In the genomic region with DNA sequence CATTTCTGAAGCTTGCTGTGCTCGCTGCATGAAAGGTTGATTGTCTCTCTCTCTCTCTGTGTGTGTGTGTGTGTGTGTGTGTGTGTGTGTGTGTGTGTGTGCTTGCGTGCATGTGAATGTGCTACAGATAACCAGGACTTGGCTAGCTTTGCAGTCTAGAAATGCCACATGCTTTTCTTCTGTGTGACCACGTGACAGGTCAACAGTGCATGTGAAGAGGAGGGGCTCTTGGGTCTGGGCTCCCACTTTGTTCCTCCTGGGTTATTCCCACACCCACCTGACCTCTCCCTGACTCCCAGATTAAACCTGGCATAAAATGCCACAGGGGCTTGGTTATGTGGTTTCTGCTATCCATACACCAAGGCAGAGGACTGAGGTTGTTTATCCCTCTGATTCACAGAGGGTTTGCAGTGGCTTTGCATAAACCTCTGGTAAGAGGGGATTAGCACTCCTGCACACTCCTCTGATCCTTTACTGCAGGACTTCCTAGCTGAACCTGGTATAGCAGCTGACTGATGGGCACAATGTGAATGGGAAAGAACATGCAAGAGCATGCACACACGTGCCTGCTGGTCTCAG, we compare ENCODE assay signal across 18 mouse cellular contexts.
DNase-seq lines count a peak whose midpoint lies in the region; ATAC-seq and TF ChIP-seq lines count a peak whose summit lies in the region.
"Had no signal": no experiment of that assay in that cellular context is flagged by ENCODE, and none has a peak within 500 bp of the region (broad histone marks: within the 10 kb centered on the region; RNA-seq: fewer than 3 reads in every experiment).

No protein-coding gene starts in this region.

- no peaks in the 10 kb centered on the region for H3K36me3 ChIP-seq in forebrain, embryonic 12.5 days (replicated peaks)
- H3K36me3 ChIP-seq in forebrain, embryonic 16.5 days (ENCODE audit: control insufficient read depth, insufficient read depth), result no peaks in the 10 kb centered on the region
- H3K36me3 ChIP-seq in hindbrain, embryonic 13.5 days, result no peaks in the 10 kb centered on the region
- H3K36me3 ChIP-seq in hindbrain, embryonic 11.5 days (ENCODE audit: control insufficient read depth, insufficient read depth, low read length), result no peaks in the 10 kb centered on the region
- no peaks in the 10 kb centered on the region for H3K36me3 ChIP-seq in forebrain, embryonic 15.5 days
- H3K36me3 ChIP-seq in midbrain, embryonic 16.5 days (ENCODE audit: control insufficient read depth, insufficient read depth, low read length), result no peaks in the 10 kb centered on the region
- no peaks in the 10 kb centered on the region for H3K36me3 ChIP-seq in lung, postnatal 0 days (ENCODE audit: insufficient read depth, low read length)
- H3K36me3 ChIP-seq: embryonic facial prominence, embryonic 12.5 days; heart, embryonic 12.5 days; limb, embryonic 15.5 days had no signal

- WGBS in forebrain, embryonic 12.5 days, result 32% methylated on average over 4 of the region's 4 CpGs
- 34% methylated on average over 4 of the region's 4 CpGs for WGBS in forebrain, embryonic 16.5 days
- WGBS in hindbrain, embryonic 13.5 days, result 43% methylated on average over 4 of the region's 4 CpGs
- 64% methylated on average over 4 of the region's 4 CpGs for WGBS in hindbrain, embryonic 11.5 days
- 27% methylated on average over 4 of the region's 4 CpGs for WGBS in forebrain, embryonic 15.5 days
- WGBS in midbrain, embryonic 16.5 days, result 26% methylated on average over 4 of the region's 4 CpGs
- WGBS in lung, postnatal 0 days, result 49% methylated on average over 4 of the region's 4 CpGs

- H3K27ac ChIP-seq in forebrain, embryonic 12.5 days, result 0 out of 2 replicates have a peak overlapping the region, but pooled peaks have one; percentile 0
- H3K27ac ChIP-seq in forebrain, embryonic 16.5 days (ENCODE audit: low read length), result no peak overlapping the region
- peak overlapping the region; percentile 48; the same call in 1 of the 2 replicates for H3K27ac ChIP-seq in hindbrain, embryonic 13.5 days
- H3K27ac ChIP-seq in hindbrain, embryonic 11.5 days (ENCODE audit: low read depth, low read length), result no peak overlapping the region
- 0 out of 2 replicates have a peak overlapping the region, but pooled peaks have one; percentile 14 for H3K27ac ChIP-seq in forebrain, embryonic 15.5 days (replicated peaks)
- H3K27ac ChIP-seq in midbrain, embryonic 16.5 days (ENCODE audit: low read length), result peak overlapping the region; percentile 20; the same call in 1 of the 2 replicates
- no peak overlapping the region for H3K27ac ChIP-seq in lung, postnatal 0 days (ENCODE audit: low read length)
- H3K27ac ChIP-seq: embryonic facial prominence, embryonic 12.5 days; limb, embryonic 15.5 days; macrophage had no signal

- no peak overlapping the region for H3K4me2 ChIP-seq in forebrain, embryonic 12.5 days
- no peak overlapping the region for H3K4me2 ChIP-seq in forebrain, embryonic 16.5 days (ENCODE audit: low read length)
- H3K4me2 ChIP-seq in hindbrain, embryonic 13.5 days, result no peak overlapping the region
- H3K4me2 ChIP-seq in hindbrain, embryonic 11.5 days (replicated peaks; ENCODE audit: low read depth, low read length), result no peak overlapping the region
- H3K4me2 ChIP-seq in forebrain, embryonic 15.5 days (replicated peaks), result no peak overlapping the region
- no peak overlapping the region for H3K4me2 ChIP-seq in midbrain, embryonic 16.5 days (ENCODE audit: low read length)
- no peak overlapping the region for H3K4me2 ChIP-seq in lung, postnatal 0 days (replicated peaks; ENCODE audit: low read depth, low read length)
- H3K4me2 ChIP-seq: embryonic facial prominence, embryonic 12.5 days; heart, embryonic 12.5 days; limb, embryonic 15.5 days had no signal

- ATAC-seq in forebrain, embryonic 12.5 days (ENCODE audit: low FRiP score), result no peak
- no peak for ATAC-seq in forebrain, embryonic 16.5 days
- ATAC-seq in hindbrain, embryonic 13.5 days (ENCODE audit: low FRiP score), result no peak
- ATAC-seq in hindbrain, embryonic 11.5 days (ENCODE audit: low FRiP score), result no peak
- no peak for ATAC-seq in forebrain, embryonic 15.5 days (replicated peaks)
- no peak for ATAC-seq in midbrain, embryonic 16.5 days
- ATAC-seq in lung, postnatal 0 days, result no peak
- ATAC-seq: activated CD4-positive, CD25-positive, alpha-beta regulatory T cell, adult 4 months; inflammation-experienced regulatory T-cells, adult 6 months; liver, postnatal 0 days had no signal

- peaks cover 4% of the 10 kb centered on the region; the same call in 1 of the 2 replicates for H3K27me3 ChIP-seq in forebrain, embryonic 12.5 days
- no peaks in the 10 kb centered on the region for H3K27me3 ChIP-seq in forebrain, embryonic 16.5 days (replicated peaks; ENCODE audit: control insufficient read depth, insufficient read depth, low read length)
- no peaks in the 10 kb centered on the region for H3K27me3 ChIP-seq in hindbrain, embryonic 13.5 days
- H3K27me3 ChIP-seq in hindbrain, embryonic 11.5 days (ENCODE audit: control insufficient read depth, insufficient read depth, low read length), result no peaks in the 10 kb centered on the region
- H3K27me3 ChIP-seq in forebrain, embryonic 15.5 days, result no peaks in the 10 kb centered on the region
- H3K27me3 ChIP-seq in midbrain, embryonic 16.5 days (ENCODE audit: control insufficient read depth, insufficient read depth, low read depth, low read length), result no peaks in the 10 kb centered on the region
- no peaks in the 10 kb centered on the region for H3K27me3 ChIP-seq in lung, postnatal 0 days (replicated peaks; ENCODE audit: insufficient read depth, low read length)
- H3K27me3 ChIP-seq: embryonic facial prominence, embryonic 12.5 days; limb, embryonic 15.5 days had no signal

- no peak overlapping the region for H3K4me3 ChIP-seq in forebrain, embryonic 12.5 days (replicated peaks)
- H3K4me3 ChIP-seq in forebrain, embryonic 16.5 days (replicated peaks; ENCODE audit: low read length), result no peak overlapping the region
- H3K4me3 ChIP-seq in hindbrain, embryonic 13.5 days, result no peak overlapping the region
- H3K4me3 ChIP-seq in hindbrain, embryonic 11.5 days (ENCODE audit: low read depth, low read length), result no peak overlapping the region
- H3K4me3 ChIP-seq in forebrain, embryonic 15.5 days, result no peak overlapping the region
- no peak overlapping the region for H3K4me3 ChIP-seq in midbrain, embryonic 16.5 days (ENCODE audit: low read depth, low read length)
- H3K4me3 ChIP-seq in lung, postnatal 0 days (ENCODE audit: low read depth, low read length), result no peak overlapping the region
- H3K4me3 ChIP-seq: embryonic facial prominence, embryonic 12.5 days; heart, embryonic 12.5 days; limb, embryonic 15.5 days had no signal

- TF ChIP-seq CTCF in lung, postnatal 0 days (IDR thresholded peaks at IDR 0.05), result no peak

- no peak overlapping the region for H3K9ac ChIP-seq in forebrain, embryonic 12.5 days
- no peak overlapping the region for H3K9ac ChIP-seq in forebrain, embryonic 16.5 days (replicated peaks; ENCODE audit: low read depth, low read length)
- H3K9ac ChIP-seq in hindbrain, embryonic 13.5 days, result peak overlapping the region; percentile 13; the same call in 1 of the 2 replicates
- H3K9ac ChIP-seq in hindbrain, embryonic 11.5 days (ENCODE audit: low read depth, low read length), result no peak overlapping the region
- H3K9ac ChIP-seq in forebrain, embryonic 15.5 days (replicated peaks), result no peak overlapping the region
- 0 out of 2 replicates have a peak overlapping the region, but pooled peaks have one; percentile 4 for H3K9ac ChIP-seq in midbrain, embryonic 16.5 days (ENCODE audit: low read depth, low read length)
- no peak overlapping the region for H3K9ac ChIP-seq in lung, postnatal 0 days (replicated peaks; ENCODE audit: low read depth)
- H3K9ac ChIP-seq: embryonic facial prominence, embryonic 12.5 days; heart, embryonic 12.5 days; limb, embryonic 15.5 days; liver, postnatal 0 days had no signal

- TF ChIP-seq EP300 in lung, postnatal 0 days (IDR thresholded peaks at IDR 0.05), result no peak

- DNase-seq in hindbrain, embryonic 11.5 days (ENCODE audit: low spot score), result no peak
- no peak for DNase-seq in ovary, adult 18-20 months (ENCODE audit: low spot score)
- no peak for DNase-seq in lung, postnatal 0 days (ENCODE audit: low spot score)
- DNase-seq: gastrocnemius, postnatal 10 days; kidney, postnatal 25 days; liver, postnatal 0 days; right cerebral cortex, postnatal 14 days had no signal

- H3K9me3 ChIP-seq in forebrain, embryonic 12.5 days, result no peaks in the 10 kb centered on the region
- H3K9me3 ChIP-seq in forebrain, embryonic 16.5 days (ENCODE audit: control insufficient read depth, low read length), result no peaks in the 10 kb centered on the region
- no peaks in the 10 kb centered on the region for H3K9me3 ChIP-seq in hindbrain, embryonic 13.5 days
- no peaks in the 10 kb centered on the region for H3K9me3 ChIP-seq in hindbrain, embryonic 11.5 days (ENCODE audit: control insufficient read depth, low read length)
- no peaks in the 10 kb centered on the region for H3K9me3 ChIP-seq in forebrain, embryonic 15.5 days
- H3K9me3 ChIP-seq in midbrain, embryonic 16.5 days (replicated peaks; ENCODE audit: control insufficient read depth, low read length, poor library complexity, severe bottlenecking), result no peaks in the 10 kb centered on the region
- H3K9me3 ChIP-seq in lung, postnatal 0 days (ENCODE audit: low read length), result no peaks in the 10 kb centered on the region
- H3K9me3 ChIP-seq: embryonic facial prominence, embryonic 12.5 days; heart, embryonic 12.5 days; limb, embryonic 15.5 days had no signal

- H3K4me1 ChIP-seq in forebrain, embryonic 12.5 days, result peaks cover 44% of the 10 kb centered on the region
- peaks cover 13% of the 10 kb centered on the region for H3K4me1 ChIP-seq in forebrain, embryonic 16.5 days (replicated peaks; ENCODE audit: control insufficient read depth, insufficient read depth, low read length)
- H3K4me1 ChIP-seq in hindbrain, embryonic 13.5 days (replicated peaks), result peaks cover 40% of the 10 kb centered on the region
- H3K4me1 ChIP-seq in hindbrain, embryonic 11.5 days (replicated peaks; ENCODE audit: control insufficient read depth, insufficient read depth, low read length), result no peaks in the 10 kb centered on the region; the same call in 1 of the 2 replicates
- peaks cover 20% of the 10 kb centered on the region for H3K4me1 ChIP-seq in forebrain, embryonic 15.5 days
- H3K4me1 ChIP-seq in midbrain, embryonic 16.5 days (ENCODE audit: control insufficient read depth, insufficient read depth, low read length), result peaks cover 19% of the 10 kb centered on the region
- no peaks in the 10 kb centered on the region for H3K4me1 ChIP-seq in lung, postnatal 0 days (ENCODE audit: insufficient read depth, low read depth, low read length)
- H3K4me1 ChIP-seq: embryonic facial prominence, embryonic 12.5 days; limb, embryonic 15.5 days had no signal

Comparison
In these comparisons a context has a peak if more than half of its experiments do, and no peak if none do; other contexts are left out.
1. H3K27ac ChIP-seq: peak in forebrain, embryonic 12.5 days (single experiment), hindbrain, embryonic 13.5 days (single experiment), forebrain, embryonic 15.5 days (single experiment) and midbrain, embryonic 16.5 days (single experiment); none in forebrain, embryonic 16.5 days (single experiment), hindbrain, embryonic 11.5 days (single experiment) and lung, postnatal 0 days (single experiment).
2. H3K9ac ChIP-seq: peak in hindbrain, embryonic 13.5 days (single experiment) and midbrain, embryonic 16.5 days (single experiment); none in forebrain, embryonic 12.5 days (single experiment), forebrain, embryonic 16.5 days (single experiment), hindbrain, embryonic 11.5 days (single experiment), forebrain, embryonic 15.5 days (single experiment) and lung, postnatal 0 days (single experiment).